Mouse (Mus musculus): Measurements from ENCODE around the gene Ankfn1. TPM values are rescaled to one million over a fixed set of nuclear protein-coding genes. Genes with fewer than 3 reads are reported as not detected.

The Ankfn1 gene
- total RNA-seq (2015) (not detected in 2 replicates), total RNA-seq (2017) (not detected in 2 replicates)

- no peak for ATAC-seq (ENCODE audit: poor library complexity, severe bottlenecking)
Observed at GRCm38 (mm10) chr11:89777431-89777830, at the start of gene Ankfn1. Ankfn1 (minus strand) TSS chr11:89777653.

- no peak for ATAC-seq (ENCODE audit: poor library complexity, severe bottlenecking)
Observed at GRCm38 (mm10) chr11:89823661-89824446, 46.4 kb upstream of the Ankfn1 start.

GRCm38 (mm10) chr11:89818594-89818993 lies 41.1 kb upstream of the Ankfn1 start:
- no peak for ATAC-seq (ENCODE audit: poor library complexity, severe bottlenecking)

- no peak for ATAC-seq (ENCODE audit: poor library complexity, severe bottlenecking)
Observed at GRCm38 (mm10) chr11:89811403-89811802, 34.0 kb upstream of the Ankfn1 start.

GRCm38 (mm10) chr11:89807998-89808397 lies 30.5 kb upstream of the Ankfn1 start:
- ATAC-seq (ENCODE audit: poor library complexity, severe bottlenecking): no peak

- no peak for ATAC-seq (ENCODE audit: poor library complexity, severe bottlenecking)
Observed at GRCm38 (mm10) chr11:89804822-89805221, 27.4 kb upstream of the Ankfn1 start.

- no peak for ATAC-seq (ENCODE audit: poor library complexity, severe bottlenecking)
Observed at GRCm38 (mm10) chr11:89803974-89804373, 26.5 kb upstream of the Ankfn1 start.

GRCm38 (mm10) chr11:89792709-89793108 lies 15.3 kb upstream of the Ankfn1 start:
- no peak for ATAC-seq (ENCODE audit: poor library complexity, severe bottlenecking)

- no peak for ATAC-seq (ENCODE audit: poor library complexity, severe bottlenecking)
Observed at GRCm38 (mm10) chr11:89776070-89776469, 1.4 kb downstream of the Ankfn1 start.

- no peak for ATAC-seq (ENCODE audit: poor library complexity, severe bottlenecking)
Observed at GRCm38 (mm10) chr11:89774913-89775312, 2.5 kb downstream of the Ankfn1 start.

- ATAC-seq (ENCODE audit: poor library complexity, severe bottlenecking): no peak
Observed at GRCm38 (mm10) chr11:89772941-89773340, 4.5 kb downstream of the Ankfn1 start.

- ATAC-seq (ENCODE audit: poor library complexity, severe bottlenecking): no peak
Observed at GRCm38 (mm10) chr11:89765770-89766148, 11.7 kb downstream of the Ankfn1 start.

GRCm38 (mm10) chr11:89765014-89765769 lies 12.3 kb downstream of the Ankfn1 start:
- ATAC-seq (ENCODE audit: poor library complexity, severe bottlenecking): no peak

- ATAC-seq (ENCODE audit: poor library complexity, severe bottlenecking): no peak
Observed at GRCm38 (mm10) chr11:89733973-89734693, 43.3 kb downstream of the Ankfn1 start.

GRCm38 (mm10) chr11:89733526-89733925 lies 43.9 kb downstream of the Ankfn1 start:
- ATAC-seq (ENCODE audit: poor library complexity, severe bottlenecking): no peak

- peak; percentile 82 for ATAC-seq (ENCODE audit: poor library complexity, severe bottlenecking)
Observed at GRCm38 (mm10) chr11:89720847-89721246, 56.6 kb downstream of the Ankfn1 start.

- ATAC-seq (ENCODE audit: poor library complexity, severe bottlenecking): no peak
Observed at GRCm38 (mm10) chr11:89718491-89718982, 58.9 kb downstream of the Ankfn1 start.

GRCm38 (mm10) chr11:89716351-89716750 lies 61.1 kb downstream of the Ankfn1 start:
- no peak for ATAC-seq (ENCODE audit: poor library complexity, severe bottlenecking)

GRCm38 (mm10) chr11:89708526-89708925 lies 68.9 kb downstream of the Ankfn1 start:
- ATAC-seq (ENCODE audit: poor library complexity, severe bottlenecking): no peak

- ATAC-seq (ENCODE audit: poor library complexity, severe bottlenecking): no peak
Observed at GRCm38 (mm10) chr11:89696431-89697403, 80.7 kb downstream of the Ankfn1 start.

Data from megakaryocyte, adult 5-6 weeks (primary cell).